Mouse (Mus musculus) limb, embryonic 11.5 days (tissue): Measurements from ENCODE around the gene Syne2. TPM values are rescaled to one million over a fixed set of nuclear protein-coding genes. Genes with fewer than 3 reads are reported as not detected.
A peak's percentile ranks its signal among the peaks of the same experiment; 100 is the strongest.

ENCODE experiments used
- ATAC-seq: fragments of 200-750 bp; cut with Nextera tagmentation; 2 replicates; pipeline ENCODE4 v1.8.0; 2017; ENCODE audit warnings: low read depth; ENCODE audit not compliant: insufficient number of reproducible peaks, low FRiP score, low TSS enrichment
- DNase-seq: peaks from one replicate; pipeline ENCODE4 v3.0.0-alpha.2; 2015; ENCODE audit warnings: low spot score
- H3K27ac ChIP-seq: fragments of 300-500 bp; sonication (generic); replicated peaks from 2 replicates; pipeline ENCODE4 v1.5.1; 2014; ENCODE audit warnings: low read depth, mild to moderate bottlenecking, low read length
- H3K27me3 ChIP-seq: fragments of 300-500 bp; sonication (generic); 2 replicates; pipeline ENCODE4 v1.6.1; 2014; ENCODE audit warnings: mild to moderate bottlenecking, low read length, mixed read lengths; ENCODE audit not compliant: control insufficient read depth, insufficient read depth
- H3K36me3 ChIP-seq: fragments of 300-500 bp; sonication (generic); 2 replicates; pipeline ENCODE4 v1.6.1; 2014; ENCODE audit warnings: mild to moderate bottlenecking, low read length, moderate library complexity, mixed read lengths; ENCODE audit not compliant: control insufficient read depth, insufficient read depth
- H3K4me1 ChIP-seq: fragments of 300-500 bp; sonication (generic); 2 replicates; pipeline ENCODE4 v1.6.1; 2014; ENCODE audit warnings: low read length, mixed read lengths; ENCODE audit not compliant: control insufficient read depth, insufficient read depth
- H3K4me2 ChIP-seq: fragments of 300-500 bp; sonication (generic); 2 replicates; pipeline ENCODE4 v1.6.1; 2014; ENCODE audit warnings: low read depth, mild to moderate bottlenecking, moderate library complexity; ENCODE audit not compliant: severe bottlenecking
- H3K4me3 ChIP-seq: fragments of 300-500 bp; sonication (generic); 2 replicates; pipeline ENCODE4 v1.5.1; 2014; ENCODE audit warnings: low read depth, low read length
- H3K9ac ChIP-seq: fragments of 300-500 bp; sonication (generic); 2 replicates; pipeline ENCODE4 v1.6.1; 2014; ENCODE audit warnings: mild to moderate bottlenecking, low read length
- H3K9me3 ChIP-seq: fragments of 300-500 bp; sonication (generic); 2 replicates; pipeline ENCODE4 v1.6.1; 2016; ENCODE audit warnings: low read length; ENCODE audit not compliant: control insufficient read depth
- WGBS: fragments of 180-500 bp; shearing (Covaris S2); extraction: QIAGEN DNeasy Blood & Tissue Kit; methylation state at CpG from one replicate; pipeline ENCODE4 v1.1.7; 2014; 5-methylcytosine and 5-hydroxymethylcytosine counted together
- polyA plus RNA-seq: library from polyadenylated mRNA; unstranded; fragments of >200 nt; fragmentation: Nextera tagmentation; extraction: Ambion mirVana; gene quantifications from 2 replicates; pipeline ENCODE4 v1.2.1, GENCODE M21; 2014

Syne2 gene
- polyA plus RNA-seq, 1 experiment from 2014 or later: 96.6 TPM

DNA sequence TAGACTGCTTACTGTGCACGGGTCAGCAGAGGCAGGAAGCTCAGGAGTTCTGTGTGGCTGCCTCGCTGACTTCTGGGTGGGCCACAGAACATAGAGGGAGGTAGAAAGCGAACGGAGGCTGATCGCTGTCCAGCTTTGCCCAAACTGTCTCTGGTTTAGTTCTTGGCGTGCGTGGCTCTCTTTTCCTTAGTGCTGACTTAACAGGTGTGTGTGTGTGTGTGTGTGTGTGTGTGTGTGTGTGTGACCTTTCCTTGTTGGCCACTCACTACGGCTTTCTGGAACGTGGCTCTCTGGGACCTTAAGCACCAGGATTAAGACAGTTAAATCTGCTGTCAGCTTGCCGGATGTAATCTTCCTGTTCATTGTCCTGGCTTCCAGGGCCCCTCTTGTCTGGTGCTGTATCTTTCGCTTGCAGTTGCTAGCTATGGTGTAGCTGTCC, 18.6 kb downstream of the Syne2 start:
- DNase-seq (peak; percentile 42), ATAC-seq (no peak)
- 39% methylated on average over 11 of the region's 11 CpGs for WGBS

DNA sequence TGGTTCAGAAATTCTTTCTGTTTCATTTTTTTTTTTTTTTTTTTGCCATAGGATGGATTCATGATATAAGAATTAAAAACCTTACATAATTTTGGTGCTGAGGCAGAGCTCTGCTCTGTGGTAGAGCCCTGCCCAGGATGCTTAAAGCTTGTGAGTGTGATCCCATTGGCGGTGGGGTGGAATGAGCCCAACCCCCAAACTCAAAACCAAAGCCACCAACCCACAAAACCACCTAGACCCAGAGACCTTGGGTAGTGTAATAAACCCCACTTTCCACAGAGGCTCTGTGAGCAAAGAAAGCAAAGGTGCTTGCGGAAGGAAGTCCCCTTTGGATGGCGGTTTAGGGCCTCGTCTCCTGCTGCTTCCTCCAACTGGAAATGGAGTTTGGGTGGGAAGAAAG, 19.5 kb downstream of the Syne2 start:
- no peak overlapping the region for H3K4me3 ChIP-seq
- no peak for DNase-seq
- no peak overlapping the region for H3K4me2 ChIP-seq
- no peak overlapping the region for H3K9ac ChIP-seq
- H3K27me3 ChIP-seq: no peaks in the 10 kb centered on the region
- no peaks in the 10 kb centered on the region for H3K9me3 ChIP-seq
- WGBS: 86% methylated on average over 4 of the region's 4 CpGs
- no peak for ATAC-seq
- H3K4me1 ChIP-seq: peaks cover 26% of the 10 kb centered on the region
- no peak overlapping the region for H3K27ac ChIP-seq
- no peaks in the 10 kb centered on the region for H3K36me3 ChIP-seq

More for the DNA sequence above, 18.6 kb downstream of the Syne2 start:
- Histone ChIP-seq H3K27ac (no peak overlapping the region), H3K4me2 (no peak overlapping the region), H3K9me3 (no peaks in the 10 kb centered on the region), H3K36me3 (no peaks in the 10 kb centered on the region), H3K9ac (no peak overlapping the region), H3K27me3 (no peaks in the 10 kb centered on the region), H3K4me1 (peaks cover 26% of the 10 kb centered on the region), H3K4me3 (no peak overlapping the region)

DNA sequence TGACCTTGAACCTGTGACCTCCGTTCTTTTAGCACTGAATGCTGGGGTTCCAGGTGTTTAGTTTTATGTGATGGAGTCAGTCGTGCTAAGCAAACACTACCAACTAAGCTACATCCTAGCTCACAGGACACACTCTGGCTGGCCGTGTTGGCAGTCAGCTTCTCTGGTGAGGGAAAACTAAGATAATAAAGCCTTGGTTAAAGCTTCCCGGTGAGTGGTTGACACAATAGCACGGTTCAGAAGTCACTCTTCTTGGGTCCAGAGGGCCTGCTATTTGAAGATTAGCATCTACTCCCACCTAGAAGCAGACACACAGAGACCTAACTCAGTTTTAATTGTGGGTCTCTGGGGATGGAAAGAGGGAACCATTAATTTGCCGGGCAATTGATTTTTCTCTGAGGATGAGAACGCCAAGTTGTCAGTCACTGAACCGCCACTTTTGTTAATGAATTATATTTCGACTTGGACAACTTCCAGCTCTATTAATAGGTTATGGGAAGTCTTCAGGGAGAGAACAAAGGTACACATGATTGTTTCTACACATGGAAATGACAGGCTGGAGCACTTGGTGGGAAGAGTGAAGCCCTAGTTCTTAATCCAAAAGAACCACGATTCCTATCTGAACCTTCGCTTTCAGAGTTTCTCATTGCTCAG, 21.3 kb downstream of the Syne2 start:
- Histone ChIP-seq H3K27ac (no peak overlapping the region), H3K4me3 (no peak overlapping the region), H3K4me1 (peaks cover 14% of the 10 kb centered on the region), H3K36me3 (no peaks in the 10 kb centered on the region), H3K9me3 (no peaks in the 10 kb centered on the region), H3K4me2 (no peak overlapping the region), H3K27me3 (no peaks in the 10 kb centered on the region), H3K9ac (no peak overlapping the region)
- DNase-seq (no peak), ATAC-seq (no peak)
- WGBS: 85% methylated on average over 11 of the region's 11 CpGs

DNA sequence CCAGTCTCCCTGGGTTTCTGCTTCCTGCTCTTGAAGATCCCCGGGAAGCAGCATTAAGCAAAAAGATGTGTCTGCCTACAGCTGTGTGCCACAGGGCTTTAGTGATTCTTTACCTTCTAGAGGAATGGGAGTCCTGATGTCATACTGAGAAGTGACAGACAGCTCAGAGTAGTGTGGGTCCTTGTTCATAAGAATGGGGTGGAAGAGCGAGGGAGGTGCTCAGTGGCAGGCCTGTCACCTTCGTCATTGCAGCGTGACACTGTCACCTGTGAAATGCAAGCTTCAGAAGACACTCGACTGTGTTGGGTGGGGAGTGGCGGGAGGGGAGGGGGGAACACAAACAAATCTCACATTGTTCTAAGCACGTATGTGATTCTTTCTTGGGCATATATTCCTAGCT, 23.2 kb downstream of the Syne2 start:
- H3K4me2 ChIP-seq: no peak overlapping the region
- H3K9ac ChIP-seq: no peak overlapping the region
- no peak overlapping the region for H3K4me3 ChIP-seq
- H3K27ac ChIP-seq: no peak overlapping the region
- H3K9me3 ChIP-seq: no peaks in the 10 kb centered on the region
- DNase-seq: no peak
- H3K4me1 ChIP-seq: peaks cover 5% of the 10 kb centered on the region; the same call in 1 of the 2 replicates
- 78% methylated on average over 7 of the region's 7 CpGs for WGBS
- ATAC-seq: no peak
- H3K36me3 ChIP-seq: no peaks in the 10 kb centered on the region
- no peaks in the 10 kb centered on the region for H3K27me3 ChIP-seq

DNA sequence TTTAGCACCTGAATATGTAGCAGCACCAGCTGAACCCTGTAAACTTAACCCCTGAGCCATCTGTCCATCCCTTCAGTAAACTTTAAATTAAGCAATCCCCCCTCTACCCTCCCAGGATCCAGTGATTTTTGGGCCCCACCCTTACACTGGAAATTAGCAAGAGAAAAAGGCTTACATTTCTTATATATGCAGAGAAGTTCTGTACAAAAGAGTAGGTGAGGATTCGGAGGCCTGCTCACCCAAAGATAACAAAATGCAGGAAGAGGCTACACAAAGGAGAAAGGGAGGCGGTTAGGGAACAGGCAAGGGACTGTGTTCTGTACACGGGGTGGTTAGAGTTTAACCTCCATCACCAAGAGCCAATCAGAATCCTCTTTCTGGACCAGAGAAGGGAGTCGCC, 26.4 kb downstream of the Syne2 start:
- Histone ChIP-seq H3K27me3 (no peaks in the 10 kb centered on the region), H3K9me3 (no peaks in the 10 kb centered on the region), H3K9ac (no peak overlapping the region), H3K4me2 (no peak overlapping the region), H3K4me1 (no peaks in the 10 kb centered on the region), H3K36me3 (no peaks in the 10 kb centered on the region), H3K4me3 (no peak overlapping the region), H3K27ac (no peak overlapping the region)
- ATAC-seq (no peak), DNase-seq (no peak)
- 89% methylated on average over 4 of the region's 4 CpGs for WGBS

DNA sequence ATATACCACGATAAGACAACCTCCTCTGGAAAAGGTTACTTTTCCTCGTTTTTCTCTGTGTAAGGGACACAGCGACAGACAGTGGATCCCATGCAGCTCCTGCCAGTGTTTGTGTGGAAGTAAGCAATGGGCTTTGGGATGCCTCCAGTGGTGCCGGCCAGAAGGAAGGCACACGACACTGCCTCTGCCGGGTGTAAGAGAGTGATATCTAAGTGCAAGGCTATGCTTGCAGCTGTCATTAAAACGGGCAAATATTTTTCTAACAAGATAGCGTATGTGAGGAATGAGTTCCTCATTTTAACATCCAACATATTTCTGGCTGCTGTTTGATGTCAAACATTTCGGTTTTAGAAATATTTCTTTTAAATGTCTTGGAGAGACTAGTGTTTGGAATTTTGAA, 27.1 kb downstream of the Syne2 start:
- Histone ChIP-seq H3K36me3 (no peaks in the 10 kb centered on the region), H3K4me3 (no peak overlapping the region), H3K4me1 (no peaks in the 10 kb centered on the region), H3K4me2 (no peak overlapping the region), H3K27ac (no peak overlapping the region), H3K9me3 (no peaks in the 10 kb centered on the region), H3K27me3 (no peaks in the 10 kb centered on the region), H3K9ac (no peak overlapping the region)
- DNase-seq: no peak
- WGBS: 84% methylated on average over 9 of the region's 9 CpGs
- no peak for ATAC-seq

DNA sequence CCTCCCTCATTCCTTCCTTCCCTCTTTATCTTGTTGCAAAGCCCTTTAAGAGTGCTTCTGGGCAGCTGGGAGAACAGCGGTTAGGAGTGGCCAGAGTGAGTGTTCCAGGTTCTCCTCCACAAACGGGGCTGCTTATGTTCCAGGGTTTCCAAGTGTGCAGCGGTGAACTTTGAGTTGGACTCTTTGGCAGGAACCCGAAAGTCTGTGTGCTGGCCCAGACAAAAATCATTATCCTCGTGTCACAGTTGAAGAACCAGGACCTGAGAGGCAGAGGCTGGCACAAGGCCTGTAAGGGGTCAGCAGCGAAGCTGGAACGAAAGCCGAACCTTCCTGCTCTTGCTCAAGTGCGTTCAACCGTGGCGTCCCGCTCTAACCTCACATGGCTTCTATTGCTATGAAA, 28.6 kb downstream of the Syne2 start:
- no peaks in the 10 kb centered on the region for H3K9me3 ChIP-seq
- no peak for ATAC-seq
- WGBS: 91% methylated on average over 12 of the region's 12 CpGs
- H3K36me3 ChIP-seq: no peaks in the 10 kb centered on the region
- no peak overlapping the region for H3K4me2 ChIP-seq
- H3K27ac ChIP-seq: no peak overlapping the region
- H3K4me1 ChIP-seq: no peaks in the 10 kb centered on the region
- no peaks in the 10 kb centered on the region for H3K27me3 ChIP-seq
- no peak overlapping the region for H3K4me3 ChIP-seq
- no peak overlapping the region for H3K9ac ChIP-seq
- no peak for DNase-seq

DNA sequence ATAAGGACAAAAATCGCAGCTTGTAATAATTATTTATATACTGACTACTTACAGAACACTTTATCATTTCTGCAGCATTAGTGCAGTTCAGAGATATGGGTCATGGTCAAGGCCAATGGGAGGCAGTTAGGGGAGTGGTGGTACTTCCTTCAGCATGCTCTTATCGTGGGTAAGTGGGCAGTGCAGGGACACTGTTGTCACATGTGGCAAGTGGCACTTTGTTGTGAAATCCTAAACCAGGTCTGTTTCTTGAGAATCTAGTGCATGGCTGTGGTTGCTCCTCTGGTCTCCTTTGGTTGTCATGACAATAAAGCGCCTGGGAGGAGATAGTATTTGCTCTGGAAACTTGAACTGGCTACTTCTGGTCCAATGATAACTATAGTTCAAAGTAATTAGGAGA, 32.3 kb downstream of the Syne2 start:
- Histone ChIP-seq H3K27ac (no peak overlapping the region), H3K9me3 (no peaks in the 10 kb centered on the region), H3K9ac (no peak overlapping the region), H3K27me3 (no peaks in the 10 kb centered on the region), H3K4me3 (no peak overlapping the region), H3K36me3 (no peaks in the 10 kb centered on the region), H3K4me2 (no peak overlapping the region), H3K4me1 (no peaks in the 10 kb centered on the region)
- 71% methylated on average over 3 of the region's 3 CpGs for WGBS
- no peak for ATAC-seq
- DNase-seq: no peak

DNA sequence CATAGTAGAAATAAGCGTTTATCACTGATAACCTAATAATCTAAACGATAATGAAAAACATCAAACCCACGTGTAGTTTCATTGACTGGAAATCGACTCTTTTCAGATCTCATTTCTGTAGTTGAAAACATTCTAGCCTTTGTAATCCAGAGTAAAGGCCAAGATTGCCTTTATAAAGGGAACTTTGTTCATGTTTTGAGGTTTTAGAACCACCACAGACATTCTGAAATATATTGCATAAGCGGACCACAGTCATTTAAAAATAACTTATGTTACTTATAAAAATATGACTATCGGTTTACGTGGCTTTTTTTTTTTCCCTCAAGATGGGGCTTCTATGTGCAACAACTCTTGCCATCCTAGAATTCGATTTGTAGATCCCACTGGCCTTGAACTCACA, 33.5 kb downstream of the Syne2 start:
- ATAC-seq (no peak), DNase-seq (no peak)
- Histone ChIP-seq H3K27me3 (no peaks in the 10 kb centered on the region), H3K9me3 (no peaks in the 10 kb centered on the region), H3K9ac (no peak overlapping the region), H3K4me3 (no peak overlapping the region), H3K27ac (no peak overlapping the region), H3K36me3 (no peaks in the 10 kb centered on the region), H3K4me2 (no peak overlapping the region), H3K4me1 (no peaks in the 10 kb centered on the region)
- 89% methylated on average over 8 of the region's 8 CpGs for WGBS
